Mouse (Mus musculus): ENCODE measurements around the gene Mrpl36.

GRCm38 (mm10) chr13:73306430-73306829 lies 21.9 kb upstream of the Mrpl36 start:
- no peak for TF ChIP-seq CTCF (IDR thresholded peaks at IDR 0.05)
- TF ChIP-seq EP300 (IDR thresholded peaks at IDR 0.05): no peak

Measured in lung, postnatal 0 days (tissue).